Mouse (Mus musculus) MEL (cell line): ENCODE measurements at regions not wholly inside any gene's neighbourhood (a gene's known extent, or its start where the extent isn't known, plus 50 kb on each side); places are given as distances from the start of the nearest gene placed in this dataset.
A peak's percentile ranks its signal among the peaks of the same experiment; 100 is the strongest.

Experiments
- DNase-seq: peaks from one replicate; pipeline ENCODE4 v3.0.0; 2011; ENCODE audit warnings: low read depth, low spot score
- H3K27ac ChIP-seq: 2 replicates; pipeline ENCODE4 v1.5.1; 2012; ENCODE audit warnings: low read depth, mild to moderate bottlenecking, control low read depth, low read length, moderate library complexity; ENCODE audit not compliant: control insufficient read depth
- H3K27me3 ChIP-seq, 2 experiments: fragments of 150-350 bp in 1 of 2; sonication (generic) in 1 of 2; 2 replicates each; pipeline ENCODE4 v1.6.1; 2012; ENCODE audit warnings: low read length in 2 of 2, mild to moderate bottlenecking in 2 of 2, improper control_type of control experiment in 1 of 2, moderate library complexity in 1 of 2; ENCODE audit not compliant: insufficient read depth in 2 of 2, control insufficient read depth in 1 of 2
- H3K36me3 ChIP-seq, 2 experiments: 2 replicates each; pipeline ENCODE4 v1.6.1; 2012 to 2014; ENCODE audit warnings: low read length in 2 of 2, improper control_type of control experiment in 1 of 2, inconsistent platforms in 1 of 2, mild to moderate bottlenecking in 1 of 2; ENCODE audit not compliant: insufficient read depth in 2 of 2, control insufficient read depth in 1 of 2
- H3K4me1 ChIP-seq, 2 experiments: fragments of 150-350 bp in 1 of 2; sonication (generic) in 1 of 2; 2 replicates each; pipeline ENCODE4 v1.6.1; 2012; ENCODE audit warnings: low read length in 2 of 2, improper control_type of control experiment in 1 of 2, mild to moderate bottlenecking in 1 of 2; ENCODE audit not compliant: insufficient read depth in 2 of 2, control insufficient read depth in 1 of 2
- H3K4me3 ChIP-seq, 2 experiments: fragments of 150-350 bp in 1 of 2; sonication (generic) in 1 of 2; 2 replicates each; pipeline ENCODE4 v1.5.1; 2012; ENCODE audit warnings: low read depth in 2 of 2, low read length in 2 of 2, mild to moderate bottlenecking in 2 of 2, moderate library complexity in 2 of 2, control low read depth in 1 of 2, improper control_type of control experiment in 1 of 2; ENCODE audit not compliant: control insufficient read depth in 1 of 2, insufficient read depth in 1 of 2
- H3K79me2 ChIP-seq: 2 replicates; pipeline ENCODE4 v1.6.1; 2012; ENCODE audit warnings: mild to moderate bottlenecking, low read length, moderate library complexity; ENCODE audit not compliant: control insufficient read depth, poor library complexity, insufficient read depth
- H3K9ac ChIP-seq: 2 replicates; pipeline ENCODE4 v1.6.1; 2012; ENCODE audit warnings: low read depth, mild to moderate bottlenecking, control low read depth, low read length, moderate library complexity; ENCODE audit not compliant: control insufficient read depth, poor library complexity, severe bottlenecking
- H3K9me3 ChIP-seq: fragments of 150-350 bp; sonication (generic); replicated peaks from 2 replicates; pipeline ENCODE4 v1.6.1; 2012; ENCODE audit warnings: mild to moderate bottlenecking, low read length, improper control_type of control experiment, moderate library complexity; ENCODE audit not compliant: insufficient read depth
- BHLHE40 ChIP-seq: IDR thresholded peaks from 2 replicates; pipeline ENCODE4 v1.6.1; 2012; ENCODE audit warnings: low read depth, mild to moderate bottlenecking, inconsistent platforms, low read length, improper control_type of control experiment, borderline replicate concordance
- CHD1 ChIP-seq: IDR thresholded peaks from 2 replicates; pipeline ENCODE4 v1.6.1; 2012; ENCODE audit warnings: low read depth, mild to moderate bottlenecking, inconsistent platforms, low read length, improper control_type of control experiment
- CHD2 ChIP-seq: IDR thresholded peaks from 2 replicates; pipeline ENCODE4 v1.6.1; 2011; ENCODE audit warnings: low read length, improper control_type of control experiment
- CTCF ChIP-seq, 3 experiments: IDR thresholded peaks in 2 of 3; conservative IDR thresholded peaks in 1 of 3; 2 replicates each; pipeline ENCODE4 v1.5.1; 2011 to 2012; ENCODE audit warnings: low read length in 3 of 3, low read depth in 2 of 3, mild to moderate bottlenecking in 2 of 3, improper control_type of control experiment in 1 of 3, inconsistent platforms in 1 of 3, mixed read lengths in 1 of 3, moderate library complexity in 1 of 3; ENCODE audit not compliant: control insufficient read depth in 1 of 3, insufficient read depth in 1 of 3, poor library complexity in 1 of 3, severe bottlenecking in 1 of 3
- E2F4 ChIP-seq: IDR thresholded peaks from 2 replicates; pipeline ENCODE4 v1.6.1; 2011; ENCODE audit warnings: low read depth, low read length, improper control_type of control experiment, borderline replicate concordance
- EP300 ChIP-seq, 2 experiments: IDR thresholded peaks; 2 replicates each; pipeline ENCODE4 v1.6.1; 2011; ENCODE audit warnings: improper control_type of control experiment in 2 of 2, low read length in 2 of 2, low read depth in 1 of 2, mild to moderate bottlenecking in 1 of 2
- ETS1 ChIP-seq: IDR thresholded peaks from 2 replicates; pipeline ENCODE4 v1.6.1; 2012; ENCODE audit warnings: low read depth, mild to moderate bottlenecking, inconsistent platforms, low read length, improper control_type of control experiment, moderate library complexity
- GABPA ChIP-seq: IDR thresholded peaks from 2 replicates; pipeline ENCODE4 v1.6.1; 2012; ENCODE audit warnings: low read depth, mild to moderate bottlenecking, inconsistent platforms, low read length, improper control_type of control experiment, moderate library complexity
- GATA1 ChIP-seq: IDR thresholded peaks from 2 replicates; pipeline ENCODE4 v1.6.1; 2011; ENCODE audit warnings: low read depth, low read length, improper control_type of control experiment
- HCFC1 ChIP-seq: IDR thresholded peaks from 2 replicates; pipeline ENCODE4 v1.6.1; 2012; ENCODE audit warnings: low read depth, mild to moderate bottlenecking, inconsistent platforms, low read length, improper control_type of control experiment, moderate library complexity
- KAT2A ChIP-seq: conservative IDR thresholded peaks from 2 replicates; pipeline ENCODE4 v1.6.1; 2012; ENCODE audit warnings: low read depth, low read length, improper control_type of control experiment, inconsistent platforms
- MAZ ChIP-seq: IDR thresholded peaks from 2 replicates; pipeline ENCODE4 v1.6.1; 2012; ENCODE audit warnings: low read depth, mild to moderate bottlenecking, inconsistent platforms, low read length, improper control_type of control experiment
- MEF2A ChIP-seq: IDR thresholded peaks from 2 replicates; pipeline ENCODE4 v1.6.1; 2014; ENCODE audit warnings: low read depth, mild to moderate bottlenecking, inconsistent platforms, low read length, improper control_type of control experiment; ENCODE audit not compliant: poor library complexity, insufficient replicate concordance, severe bottlenecking; ENCODE audit errors: extremely low read depth
- NELFE ChIP-seq: IDR thresholded peaks from 2 replicates; pipeline ENCODE4 v1.6.1; 2011; ENCODE audit warnings: low read depth, low read length, improper control_type of control experiment
- NRF1 ChIP-seq: IDR thresholded peaks from 2 replicates; pipeline ENCODE4 v1.6.1; 2014; ENCODE audit warnings: low read depth, mild to moderate bottlenecking, inconsistent platforms, low read length, improper control_type of control experiment, moderate library complexity; ENCODE audit not compliant: poor library complexity, insufficient read depth, severe bottlenecking
- POLR2A ChIP-seq, 2 experiments: IDR thresholded peaks; 2 replicates each; pipeline ENCODE4 v1.6.1; 2011 to 2012; ENCODE audit warnings: low read length in 2 of 2, mild to moderate bottlenecking in 2 of 2, control low read depth in 1 of 2, improper control_type of control experiment in 1 of 2, low read depth in 1 of 2, moderate library complexity in 1 of 2; ENCODE audit not compliant: control insufficient read depth in 1 of 2, insufficient read depth in 1 of 2, poor library complexity in 1 of 2
- POLR2AphosphoS5 ChIP-seq: IDR thresholded peaks from 2 replicates; pipeline ENCODE4 v1.6.1; 2012; ENCODE audit warnings: low read depth, borderline replicate concordance, mild to moderate bottlenecking, inconsistent platforms, low read length, moderate library complexity, mixed read lengths
- RAD21 ChIP-seq: IDR thresholded peaks from 2 replicates; pipeline ENCODE4 v1.6.1; 2011; ENCODE audit warnings: mild to moderate bottlenecking, low read depth, low read length, improper control_type of control experiment
- RCOR1 ChIP-seq: IDR thresholded peaks from 2 replicates; pipeline ENCODE4 v1.6.1; 2012; ENCODE audit warnings: low read depth, mild to moderate bottlenecking, inconsistent platforms, low read length, improper control_type of control experiment
- SIN3A ChIP-seq: IDR thresholded peaks from 2 replicates; pipeline ENCODE4 v1.6.1; 2012; ENCODE audit warnings: low read length, improper control_type of control experiment, inconsistent platforms
- SMC3 ChIP-seq: IDR thresholded peaks from 2 replicates; pipeline ENCODE4 v1.6.1; 2011; ENCODE audit warnings: low read depth, low read length, improper control_type of control experiment
- UBTF ChIP-seq: IDR thresholded peaks from 2 replicates; pipeline ENCODE4 v1.6.1; 2012; ENCODE audit warnings: low read depth, mild to moderate bottlenecking, inconsistent platforms, low read length, improper control_type of control experiment, moderate library complexity, borderline replicate concordance; ENCODE audit not compliant: insufficient read depth
- USF2 ChIP-seq, 2 experiments: IDR thresholded peaks; 2 replicates each; pipeline ENCODE4 v1.6.1; 2011 to 2012; ENCODE audit warnings: improper control_type of control experiment in 2 of 2, low read length in 2 of 2, borderline replicate concordance in 1 of 2, inconsistent platforms in 1 of 2, low read depth in 1 of 2, mild to moderate bottlenecking in 1 of 2; ENCODE audit not compliant: insufficient read depth in 1 of 2
- ZC3H11A ChIP-seq: IDR thresholded peaks from 2 replicates; pipeline ENCODE4 v1.6.1; 2012; ENCODE audit warnings: low read depth, mild to moderate bottlenecking, inconsistent platforms, low read length, improper control_type of control experiment
- ZKSCAN1 ChIP-seq: IDR thresholded peaks from 2 replicates; pipeline ENCODE4 v1.6.1; 2012; ENCODE audit warnings: low read depth, mild to moderate bottlenecking, inconsistent platforms, low read length, improper control_type of control experiment, moderate library complexity
- ZMIZ1 ChIP-seq: IDR thresholded peaks from 2 replicates; pipeline ENCODE4 v1.6.1; 2012; ENCODE audit warnings: low read depth, mild to moderate bottlenecking, inconsistent platforms, low read length, improper control_type of control experiment, moderate library complexity
- ZNF384 ChIP-seq: IDR thresholded peaks from 2 replicates; pipeline ENCODE4 v1.6.1; 2012; ENCODE audit warnings: low read depth, mild to moderate bottlenecking, inconsistent platforms, low read length, improper control_type of control experiment

GRCm38 (mm10) chr15:16163969-16164368, 564.6 kb upstream of the Cdh9 start (continued):
- peak; percentile 87 for TF ChIP-seq ETS1
- no peak for TF ChIP-seq ZKSCAN1
- TF ChIP-seq RAD21: peak; percentile 19
- TF ChIP-seq CHD1: no peak
- TF ChIP-seq RCOR1: peak; percentile 92
- TF ChIP-seq, all 39 proteins: peak for 17

- Histone ChIP-seq H3K27me3 (no peaks in the 10 kb centered on the region), H3K4me3 (no peak overlapping the region), H3K27ac (no peak overlapping the region), H3K9ac (no peak overlapping the region), H3K9me3 (no peaks in the 10 kb centered on the region), H3K79me2 (no peaks in the 10 kb centered on the region), H3K36me3 (no peaks in the 10 kb centered on the region), H3K4me1 (no peaks in the 10 kb centered on the region)
- no peak for TF ChIP-seq NELFE
- TF ChIP-seq EP300 (IDR thresholded peaks at IDR 0.05; ENCODE audit: low read depth in 1 of 2, low read length in 2 of 2): no peak
- no peak for TF ChIP-seq GABPA
- no peak for TF ChIP-seq HCFC1
- no peak for TF ChIP-seq MAZ
- TF ChIP-seq CHD2: no peak
- TF ChIP-seq ZC3H11A: no peak
- no peak for TF ChIP-seq CHD1
- DNase-seq: no peak
These were observed 515.2 kb upstream of the Cdh9 start for GRCm38 (mm10) chr15:16213354-16213753.

GRCm38 (mm10) chr15:16221648-16222047, 506.9 kb upstream of the Cdh9 start:
- Histone ChIP-seq H3K79me2 (no peaks in the 10 kb centered on the region), H3K9ac (no peak overlapping the region), H3K27ac (no peak overlapping the region), H3K9me3 (no peaks in the 10 kb centered on the region), H3K4me3 (no peak overlapping the region), H3K36me3 (no peaks in the 10 kb centered on the region), H3K4me1 (no peaks in the 10 kb centered on the region), H3K27me3 (no peaks in the 10 kb centered on the region)
- TF ChIP-seq POLR2A (IDR thresholded peaks at IDR 0.05; ENCODE audit: control insufficient read depth in 1 of 2, insufficient read depth in 1 of 2, low read depth in 1 of 2, low read length in 2 of 2, poor library complexity in 1 of 2) (no peak), CHD1 (no peak), POLR2AphosphoS5 (no peak), MEF2A (no peak), CTCF (IDR thresholded peaks at IDR 0.05 in 2 of 3, conservative IDR thresholded peaks at IDR 0.05 in 1 of 3; ENCODE audit: control insufficient read depth in 1 of 3, insufficient read depth in 1 of 3, low read depth in 2 of 3, low read length in 3 of 3, poor library complexity in 1 of 3, severe bottlenecking in 1 of 3) (peak in 2 of 3 experiments; percentile 22 to 58; a peak in 3 of 6 replicates), ZKSCAN1 (no peak), RCOR1 (no peak), ZMIZ1 (no peak), RAD21 (peak; percentile 87), KAT2A (no peak), BHLHE40 (no peak), E2F4 (no peak), SMC3 (peak; percentile 82), USF2 (IDR thresholded peaks at IDR 0.05; ENCODE audit: borderline replicate concordance in 1 of 2, insufficient read depth in 1 of 2, low read depth in 1 of 2, low read length in 2 of 2) (no peak), UBTF (no peak), GATA1 (no peak), NRF1 (no peak), EP300 (IDR thresholded peaks at IDR 0.05; ENCODE audit: low read depth in 1 of 2, low read length in 2 of 2) (no peak), GABPA (no peak), SIN3A (no peak), ZNF384 (no peak), ETS1 (no peak), ZC3H11A (peak; percentile 90)
- peak; percentile 61 for DNase-seq
